Mouse (Mus musculus) neural tube, embryonic 12.5 days (tissue): ENCODE results near the gene Xirp2. TPM values are rescaled to one million over a fixed set of nuclear protein-coding genes. Genes with fewer than 3 reads are reported as not detected.
"Not testable (repeated sequence)": the region's sequence is repeated elsewhere in the genome, so short reads cannot be mapped to it uniquely, and the experiment has no call there.

Experiments
- ATAC-seq: fragments of 200-750 bp; cut with Nextera tagmentation; 2 replicates; pipeline ENCODE4 v1.8.0; 2017; ENCODE audit warnings: low read depth, mild to moderate bottlenecking, moderate TSS enrichment, moderate library complexity; ENCODE audit not compliant: low FRiP score
- H3K27ac ChIP-seq: fragments of 300-500 bp; sonication (generic); 2 replicates; pipeline ENCODE4 v1.5.1; 2016
- H3K27me3 ChIP-seq: fragments of 300-500 bp; sonication (generic); replicated peaks from 2 replicates; pipeline ENCODE4 v1.6.1; 2016; ENCODE audit warnings: mild to moderate bottlenecking
- H3K36me3 ChIP-seq: fragments of 300-500 bp; sonication (generic); 2 replicates; pipeline ENCODE4 v1.6.1; 2016; ENCODE audit warnings: mild to moderate bottlenecking
- H3K4me1 ChIP-seq: fragments of 300-500 bp; sonication (generic); 2 replicates; pipeline ENCODE4 v1.6.1; 2016
- H3K4me2 ChIP-seq: fragments of 300-500 bp; sonication (generic); replicated peaks from 2 replicates; pipeline ENCODE4 v1.6.1; 2016; ENCODE audit warnings: mild to moderate bottlenecking
- H3K4me3 ChIP-seq: fragments of 300-500 bp; sonication (generic); 2 replicates; pipeline ENCODE4 v1.5.1; 2016
- H3K9ac ChIP-seq: fragments of 300-500 bp; sonication (generic); 2 replicates; pipeline ENCODE4 v1.6.1; 2016; ENCODE audit warnings: mild to moderate bottlenecking
- H3K9me3 ChIP-seq: fragments of 300-500 bp; sonication (generic); 2 replicates; pipeline ENCODE4 v1.6.1; 2016; ENCODE audit warnings: mild to moderate bottlenecking
- WGBS: fragments of 180-500 bp; shearing (Covaris S2); methylation state at CpG from one replicate; pipeline ENCODE4 v1.1.7; 2016; 5-methylcytosine and 5-hydroxymethylcytosine counted together
- polyA plus RNA-seq: library from polyadenylated mRNA; unstranded; fragments of >200 nt; fragmentation: Nextera tagmentation; extraction: Ambion mirVana; gene quantifications from 2 replicates; pipeline ENCODE4 v1.2.1, GENCODE M21; 2016

Xirp2 gene
- not detected in 2 replicates for polyA plus RNA-seq

DNA sequence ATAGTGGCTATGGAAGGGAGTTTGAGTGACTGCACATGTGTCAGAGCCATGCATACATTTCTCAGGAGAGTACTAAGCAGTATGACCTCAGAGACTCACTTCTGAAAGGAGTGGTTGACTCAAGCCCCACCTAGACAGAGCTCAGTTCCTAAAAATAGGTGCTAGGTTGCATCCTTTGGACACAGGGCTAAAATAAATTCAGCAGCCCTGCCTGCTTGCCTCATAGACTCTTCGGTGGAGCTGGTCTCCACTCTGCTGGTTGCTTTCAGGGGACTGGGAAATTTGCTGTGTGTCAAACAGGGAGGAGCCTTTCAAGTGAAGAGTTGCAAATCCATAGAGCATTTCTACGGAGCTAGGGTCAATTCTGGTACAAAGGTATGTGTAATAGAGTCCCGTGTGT lies at the start of gene Xirp2:
Gene Xirp2, plus strand, starts transcription at position 223 of the 400 bp plus-strand sequence.
- no peak within 1 kb of the TSS for H3K9ac ChIP-seq
- no peaks in the 10 kb centered on the region for H3K9me3 ChIP-seq
- H3K36me3 ChIP-seq, result no peaks in the 10 kb centered on the region
- no peak for ATAC-seq
- no peak within 1 kb of the TSS for H3K27ac ChIP-seq
- no peaks in the 10 kb centered on the region for H3K27me3 ChIP-seq
- 77% methylated on average over 3 of the region's 3 CpGs for WGBS
- H3K4me3 ChIP-seq, result no peak within 1 kb of the TSS
- H3K4me1 ChIP-seq, result no peaks in the 10 kb centered on the region
- H3K4me2 ChIP-seq, result no peak within 1 kb of the TSS

DNA sequence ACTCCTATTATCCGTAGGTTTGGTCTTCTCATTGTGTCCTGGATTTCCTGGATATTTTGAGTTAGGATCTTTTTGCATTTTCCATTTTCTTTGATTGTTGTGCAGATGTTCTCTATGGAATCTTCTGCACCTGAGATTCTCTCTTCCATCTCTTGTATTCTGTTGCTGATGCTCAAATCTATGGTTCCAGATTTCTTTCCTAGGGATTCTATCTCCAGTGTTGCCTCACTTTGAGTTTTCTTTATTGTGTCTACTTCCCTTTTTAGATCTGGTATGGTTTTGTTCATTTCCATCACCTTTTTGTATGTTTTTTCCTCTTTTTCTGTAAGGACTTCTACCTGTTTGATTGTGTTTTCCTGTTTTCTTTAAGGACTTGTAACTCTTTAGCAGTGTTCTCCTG lies 32.4 kb upstream of the Xirp2 start, which contains the start of gene Gm21830:
Gene Gm21830, plus strand, starts transcription at position 301 of the 400 bp plus-strand sequence.
- H3K4me1 ChIP-seq, H3K9ac ChIP-seq, H3K9me3 ChIP-seq, H3K36me3 ChIP-seq, H3K27ac ChIP-seq, H3K27me3 ChIP-seq, H3K4me2 ChIP-seq, H3K4me3 ChIP-seq, ATAC-seq: not testable (repeated sequence)
- no CpG with 5 or more reads among the region's 1 CpGs for WGBS

DNA sequence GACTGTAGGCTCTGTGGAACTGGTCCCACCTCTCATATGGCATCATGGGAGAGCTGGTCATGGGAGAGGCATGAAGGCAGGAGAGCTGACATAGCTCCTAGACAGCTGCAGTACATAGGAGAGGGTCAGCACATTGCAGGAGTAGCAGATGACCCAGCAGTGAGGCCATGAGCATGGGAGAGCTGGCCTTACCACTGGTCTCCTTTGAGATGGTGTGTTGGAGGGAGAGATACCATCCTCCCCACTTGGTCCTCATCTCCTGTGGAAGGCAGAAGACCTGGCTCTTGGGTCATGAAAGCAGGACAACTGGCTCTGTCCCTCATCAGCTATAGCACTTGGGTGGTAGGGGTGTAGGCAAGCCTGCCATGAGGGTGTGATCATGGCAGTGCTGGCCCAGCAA lies 24.9 kb upstream of the Xirp2 start:
- no peak overlapping the region for H3K9ac ChIP-seq
- H3K4me1 ChIP-seq, result no peaks in the 10 kb centered on the region
- no peaks in the 10 kb centered on the region for H3K27me3 ChIP-seq
- no peak for ATAC-seq
- H3K27ac ChIP-seq, result no peak overlapping the region
- H3K9me3 ChIP-seq, result no peaks in the 10 kb centered on the region
- no peak overlapping the region for H3K4me2 ChIP-seq
- H3K36me3 ChIP-seq, result no peaks in the 10 kb centered on the region
- no peak overlapping the region for H3K4me3 ChIP-seq

- H3K4me3 ChIP-seq, result no peak overlapping the region
- H3K9me3 ChIP-seq, result no peaks in the 10 kb centered on the region
- no peaks in the 10 kb centered on the region for H3K36me3 ChIP-seq
- no peak overlapping the region for H3K9ac ChIP-seq
- WGBS, result 85% methylated on average over 1 of the region's 1 CpGs
- ATAC-seq, result no peak
- H3K4me2 ChIP-seq, result no peak overlapping the region
- H3K27me3 ChIP-seq, result no peaks in the 10 kb centered on the region
- H3K4me1 ChIP-seq, result no peaks in the 10 kb centered on the region
- no peak overlapping the region for H3K27ac ChIP-seq
These were observed 23.0 kb upstream of the Xirp2 start for GRCm38 (mm10) chr2:67422799-67423198.

DNA sequence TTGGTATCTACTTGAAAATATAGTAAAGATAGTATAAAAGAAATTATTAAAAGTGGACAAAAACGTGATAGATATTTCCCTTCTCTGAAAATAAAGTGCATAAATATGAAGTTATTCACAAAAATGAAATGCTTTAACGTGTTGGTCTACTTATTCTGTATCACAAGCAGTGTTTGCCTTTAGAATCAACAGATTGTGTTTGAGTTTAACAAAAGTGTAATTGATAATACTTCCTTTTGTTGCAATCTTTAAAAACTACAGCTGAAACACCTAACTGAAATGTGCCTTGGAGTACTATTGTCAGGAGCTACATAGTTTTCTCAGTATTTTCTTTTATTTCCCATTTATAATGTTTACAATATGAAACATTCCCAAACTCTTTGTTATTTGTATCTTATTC lies 12.7 kb upstream of the Xirp2 start, which contains the start of gene Gm26727:
Gene Gm26727, minus strand, starts transcription at position 101 of the 400 bp plus-strand sequence.
- Histone ChIP-seq H3K4me3 (no peak within 1 kb of the TSS), H3K4me1 (no peaks in the 10 kb centered on the region), H3K27me3 (no peaks in the 10 kb centered on the region), H3K27ac (no peak within 1 kb of the TSS), H3K4me2 (no peak within 1 kb of the TSS), H3K9ac (no peak within 1 kb of the TSS), H3K9me3 (no peaks in the 10 kb centered on the region), H3K36me3 (no peaks in the 10 kb centered on the region)
- no peak for ATAC-seq
- WGBS, result 60% methylated on average over 2 of the region's 2 CpGs

- WGBS, result 88% methylated on average over 8 of the region's 8 CpGs
- no peaks in the 10 kb centered on the region for H3K4me1 ChIP-seq
- no peak overlapping the region for H3K9ac ChIP-seq
- no peak overlapping the region for H3K4me2 ChIP-seq
- H3K27ac ChIP-seq, result no peak overlapping the region
- ATAC-seq, result no peak
- H3K9me3 ChIP-seq, result no peaks in the 10 kb centered on the region
- H3K36me3 ChIP-seq, result no peaks in the 10 kb centered on the region
- H3K4me3 ChIP-seq, result no peak overlapping the region
- no peaks in the 10 kb centered on the region for H3K27me3 ChIP-seq
These were observed 7.5 kb upstream of the Xirp2 start for GRCm38 (mm10) chr2:67438309-67438708.

GRCm38 (mm10) chr2:67446772-67447171 lies 970 bp downstream of the Xirp2 start:
- Histone ChIP-seq H3K4me1 (no peaks in the 10 kb centered on the region), H3K36me3 (no peaks in the 10 kb centered on the region), H3K27ac (no peak overlapping the region), H3K4me3 (no peak overlapping the region), H3K9me3 (no peaks in the 10 kb centered on the region), H3K4me2 (no peak overlapping the region), H3K9ac (no peak overlapping the region), H3K27me3 (no peaks in the 10 kb centered on the region)
- ATAC-seq, result no peak
- 91% methylated on average over 1 of the region's 1 CpGs for WGBS

GRCm38 (mm10) chr2:67447206-67447605 lies 1.4 kb downstream of the Xirp2 start:
- no peak for ATAC-seq
- Histone ChIP-seq H3K4me3 (no peak overlapping the region), H3K4me2 (no peak overlapping the region), H3K27me3 (no peaks in the 10 kb centered on the region), H3K36me3 (no peaks in the 10 kb centered on the region), H3K9ac (no peak overlapping the region), H3K4me1 (no peaks in the 10 kb centered on the region), H3K9me3 (no peaks in the 10 kb centered on the region), H3K27ac (no peak overlapping the region)
- WGBS, result 77% methylated on average over 12 of the region's 12 CpGs

GRCm38 (mm10) chr2:67460857-67461256 lies 15.1 kb downstream of the Xirp2 start:
- Histone ChIP-seq H3K27me3 (no peaks in the 10 kb centered on the region), H3K36me3 (no peaks in the 10 kb centered on the region), H3K9ac (no peak overlapping the region), H3K4me3 (no peak overlapping the region), H3K27ac (no peak overlapping the region), H3K4me2 (no peak overlapping the region), H3K4me1 (no peaks in the 10 kb centered on the region), H3K9me3 (no peaks in the 10 kb centered on the region)
- ATAC-seq, result no peak
- WGBS, result 78% methylated on average over 3 of the region's 3 CpGs

GRCm38 (mm10) chr2:67467036-67467435 lies 21.2 kb downstream of the Xirp2 start:
- 89% methylated on average over 7 of the region's 7 CpGs for WGBS
- Histone ChIP-seq H3K4me2 (no peak overlapping the region), H3K27me3 (no peaks in the 10 kb centered on the region), H3K9me3 (no peaks in the 10 kb centered on the region), H3K36me3 (no peaks in the 10 kb centered on the region), H3K4me3 (no peak overlapping the region), H3K27ac (no peak overlapping the region), H3K9ac (no peak overlapping the region), H3K4me1 (no peaks in the 10 kb centered on the region)
- no peak for ATAC-seq

- H3K4me1 ChIP-seq, result not testable (repeated sequence)
These were observed 24.2 kb downstream of the Xirp2 start for GRCm38 (mm10) chr2:67470030-67470429.

GRCm38 (mm10) chr2:67477753-67478152 lies 32.0 kb downstream of the Xirp2 start:
- H3K27me3 ChIP-seq, result no peaks in the 10 kb centered on the region
- H3K36me3 ChIP-seq, result no peaks in the 10 kb centered on the region
- no peak overlapping the region for H3K27ac ChIP-seq
- H3K4me3 ChIP-seq, result no peak overlapping the region
- no peak for ATAC-seq
- WGBS, result 18% methylated on average over 6 of the region's 6 CpGs
- H3K4me2 ChIP-seq, result no peak overlapping the region
- no peak overlapping the region for H3K9ac ChIP-seq
- H3K9me3 ChIP-seq, result no peaks in the 10 kb centered on the region
- no peaks in the 10 kb centered on the region for H3K4me1 ChIP-seq

More at GRCm38 (mm10) chr2:67470030-67470429, 24.2 kb downstream of the Xirp2 start:
- not testable (repeated sequence) for H3K4me3 ChIP-seq, H3K9ac ChIP-seq, H3K9me3 ChIP-seq, H3K27ac ChIP-seq, H3K36me3 ChIP-seq, ATAC-seq, H3K4me2 ChIP-seq, H3K27me3 ChIP-seq
- 75% methylated on average over 5 of the region's 5 CpGs for WGBS

DNA sequence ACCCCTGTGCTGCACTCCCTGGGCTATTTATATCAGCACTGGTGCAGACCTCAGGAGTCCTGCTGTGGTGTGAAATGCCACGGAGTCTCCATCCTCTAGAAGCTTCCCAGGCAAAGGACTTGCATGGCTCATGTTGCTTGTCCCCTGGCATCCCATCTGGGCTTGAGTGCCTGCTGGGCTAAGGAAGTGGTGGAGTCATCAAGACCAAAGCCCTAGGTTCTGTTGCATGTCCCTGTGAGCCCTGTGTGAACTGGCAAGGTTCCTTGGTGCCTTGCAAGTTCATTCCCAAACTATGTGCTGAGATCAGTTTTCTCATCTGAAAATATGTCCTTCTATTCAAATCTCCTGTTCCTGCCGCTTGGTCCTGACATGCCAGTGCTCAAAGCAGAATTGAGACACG lies 35.2 kb downstream of the Xirp2 start:
- Histone ChIP-seq H3K4me1 (no peaks in the 10 kb centered on the region), H3K36me3 (no peaks in the 10 kb centered on the region), H3K27ac (no peak overlapping the region), H3K27me3 (no peaks in the 10 kb centered on the region), H3K4me2 (no peak overlapping the region), H3K9me3 (no peaks in the 10 kb centered on the region), H3K4me3 (no peak overlapping the region), H3K9ac (no peak overlapping the region)
- WGBS, result 71% methylated on average over 3 of the region's 3 CpGs
- ATAC-seq, result no peak
